Mouse (Mus musculus) cerebellum, adult 2 months (tissue): ENCODE measurements around the gene Gm27021.

Experiments
- CTCF ChIP-seq: fragments of 200-500 bp; IDR thresholded peaks from 2 replicates; pipeline ENCODE4 v1.5.1; 2011; ENCODE audit warnings: low read depth, mild to moderate bottlenecking, control low read depth, low read length, moderate library complexity, borderline replicate concordance; ENCODE audit not compliant: insufficient read depth
- POLR2A ChIP-seq: fragments of 200-500 bp; IDR thresholded peaks from 2 replicates; pipeline ENCODE4 v1.6.1; 2011; ENCODE audit warnings: low read length, control low read depth, borderline replicate concordance; ENCODE audit not compliant: insufficient read depth

GRCm38 (mm10) chr8:120675718-120676117 lies 7.8 kb upstream of the Gm27021 start:
- TF ChIP-seq CTCF (no peak), POLR2A (no peak)
